Mouse (Mus musculus) kidney, embryonic 14.5 days (tissue): ENCODE results near the gene Fam228a. TPM values are rescaled to one million over a fixed set of nuclear protein-coding genes. Genes with fewer than 3 reads are reported as not detected.
"Not testable (repeated sequence)": the region's sequence is repeated elsewhere in the genome, so short reads cannot be mapped to it uniquely, and the experiment has no call there.

Experiments used
- ATAC-seq: fragments of 200-750 bp; cut with Nextera tagmentation; 2 replicates; pipeline ENCODE4 v1.8.0; 2017; ENCODE audit warnings: moderate number of reproducible peaks, mild to moderate bottlenecking, moderate TSS enrichment, moderate library complexity; ENCODE audit not compliant: low FRiP score, low TSS enrichment
- H3K27ac ChIP-seq: fragments of 300-500 bp; sonication (generic); 2 replicates; pipeline ENCODE4 v1.5.1; 2014; ENCODE audit warnings: low read depth, mild to moderate bottlenecking, low read length, moderate library complexity, mixed read lengths
- H3K27me3 ChIP-seq: fragments of 300-500 bp; sonication (generic); 2 replicates; pipeline ENCODE4 v1.6.1; 2014; ENCODE audit warnings: mild to moderate bottlenecking, low read length; ENCODE audit not compliant: control insufficient read depth, insufficient read depth
- H3K36me3 ChIP-seq: fragments of 300-500 bp; sonication (generic); 2 replicates; pipeline ENCODE4 v1.6.1; 2014; ENCODE audit warnings: low read length, mixed read lengths; ENCODE audit not compliant: control insufficient read depth, insufficient read depth
- H3K4me1 ChIP-seq: fragments of 300-500 bp; sonication (generic); 2 replicates; pipeline ENCODE4 v1.6.1; 2014; ENCODE audit warnings: low read length, mixed read lengths; ENCODE audit not compliant: control insufficient read depth, insufficient read depth
- H3K4me2 ChIP-seq: fragments of 300-500 bp; sonication (generic); replicated peaks from 2 replicates; pipeline ENCODE4 v1.6.1; 2014; ENCODE audit warnings: low read depth, mild to moderate bottlenecking, low read length
- H3K4me3 ChIP-seq: fragments of 300-500 bp; sonication (generic); 2 replicates; pipeline ENCODE4 v1.5.1; 2014; ENCODE audit warnings: mild to moderate bottlenecking, low read length
- H3K9ac ChIP-seq: fragments of 300-500 bp; sonication (generic); 2 replicates; pipeline ENCODE4 v1.6.1; 2014; ENCODE audit warnings: low read depth, mild to moderate bottlenecking, low read length, moderate library complexity
- H3K9me3 ChIP-seq: fragments of 300-500 bp; sonication (generic); 2 replicates; pipeline ENCODE4 v1.6.1; 2016; ENCODE audit warnings: low read length; ENCODE audit not compliant: control insufficient read depth
- WGBS: fragments of 180-500 bp; shearing (Covaris S2); extraction: QIAGEN DNeasy Blood & Tissue Kit; methylation state at CpG from one replicate; pipeline ENCODE4 v1.1.7; 2014; 5-methylcytosine and 5-hydroxymethylcytosine counted together
- polyA plus RNA-seq: library from polyadenylated mRNA; unstranded; fragments of >200 nt; fragmentation: Nextera tagmentation; extraction: Ambion mirVana; gene quantifications from 2 replicates; pipeline ENCODE4 v1.2.1, GENCODE M21; 2014

Gene Fam228a
- polyA plus RNA-seq, 1 experiment from 2014 or later = 0.73 TPM

GRCm38 (mm10) chr12:4769333-4769723 is 31.1 kb upstream of the Fam228a start:
- Histone ChIP-seq H3K4me3 (peak overlapping the region; percentile 41), H3K4me2 (peak overlapping the region; percentile 68), H3K9ac (peak overlapping the region; percentile 60; the same call in 1 of the 2 replicates), H3K4me1 (no peaks in the 10 kb centered on the region), H3K27me3 (no peaks in the 10 kb centered on the region), H3K27ac (0 out of 2 replicates have a peak overlapping the region, but pooled peaks have one; percentile 10), H3K36me3 (no peaks in the 10 kb centered on the region), H3K9me3 (no peaks in the 10 kb centered on the region)
- peak; percentile 49 for ATAC-seq
- 18% methylated on average over 13 of the region's 13 CpGs for WGBS

- Histone ChIP-seq H3K4me2 (peak within 1 kb of the TSS; percentile 68), H3K4me1 (no peaks in the 10 kb centered on the region), H3K27me3 (no peaks in the 10 kb centered on the region), H3K4me3 (peak within 1 kb of the TSS; percentile 41), H3K9me3 (no peaks in the 10 kb centered on the region), H3K9ac (peak within 1 kb of the TSS; percentile 60), H3K27ac (peak within 1 kb of the TSS; percentile 10), H3K36me3 (no peaks in the 10 kb centered on the region)
- 4% methylated on average over 61 of the region's 61 CpGs for WGBS
- peak; percentile 99 for ATAC-seq
Measured at GRCm38 (mm10) chr12:4768492-4769332, 30.5 kb upstream of the Fam228a start, which contains the start of the genes Pfn4 and Fam228b. Gene Pfn4, plus strand, starts transcription at chr12:4769022. Gene Fam228b, minus strand, starts transcription at chr12:4769267.

GRCm38 (mm10) chr12:4757060-4757459 is 18.8 kb upstream of the Fam228a start:
- H3K4me3 ChIP-seq = no peak overlapping the region
- ATAC-seq = no peak
- 60% methylated on average over 1 of the region's 1 CpGs for WGBS

GRCm38 (mm10) chr12:4754451-4754850 is 16.2 kb upstream of the Fam228a start:
- H3K4me1 ChIP-seq, H3K27me3 ChIP-seq, ATAC-seq, H3K27ac ChIP-seq, H3K36me3 ChIP-seq, H3K9ac ChIP-seq, H3K9me3 ChIP-seq, H3K4me3 ChIP-seq, H3K4me2 ChIP-seq: not testable (repeated sequence)
- WGBS = 85% methylated on average over 4 of the region's 4 CpGs

More at GRCm38 (mm10) chr12:4757060-4757459, 18.8 kb upstream of the Fam228a start:
- H3K4me2 ChIP-seq = no peak overlapping the region
- H3K27me3 ChIP-seq = no peaks in the 10 kb centered on the region
- no peak overlapping the region for H3K27ac ChIP-seq
- H3K36me3 ChIP-seq = no peaks in the 10 kb centered on the region
- no peak overlapping the region for H3K9ac ChIP-seq
- H3K9me3 ChIP-seq = no peaks in the 10 kb centered on the region
- H3K4me1 ChIP-seq = no peaks in the 10 kb centered on the region

- H3K4me3 ChIP-seq = no peak overlapping the region
- no peak overlapping the region for H3K4me2 ChIP-seq
- H3K9ac ChIP-seq = no peak overlapping the region
- H3K9me3 ChIP-seq = no peaks in the 10 kb centered on the region
- H3K36me3 ChIP-seq = no peaks in the 10 kb centered on the region
- H3K27me3 ChIP-seq = no peaks in the 10 kb centered on the region
- ATAC-seq = no peak
- no peaks in the 10 kb centered on the region for H3K4me1 ChIP-seq
- H3K27ac ChIP-seq = no peak overlapping the region
- WGBS = 91% methylated on average over 10 of the region's 10 CpGs
Measured at GRCm38 (mm10) chr12:4744486-4744885, 6.3 kb upstream of the Fam228a start.

GRCm38 (mm10) chr12:4742183-4742582 is 4.0 kb upstream of the Fam228a start:
- no peak overlapping the region for H3K4me3 ChIP-seq
- H3K4me2 ChIP-seq = no peak overlapping the region
- H3K9me3 ChIP-seq = no peaks in the 10 kb centered on the region
- no peaks in the 10 kb centered on the region for H3K27me3 ChIP-seq
- WGBS = 92% methylated on average over 3 of the region's 3 CpGs
- H3K9ac ChIP-seq = no peak overlapping the region
- no peak for ATAC-seq
- H3K36me3 ChIP-seq = no peaks in the 10 kb centered on the region
- H3K4me1 ChIP-seq = no peaks in the 10 kb centered on the region
- H3K27ac ChIP-seq = no peak overlapping the region

GRCm38 (mm10) chr12:4740823-4741222 is 2.6 kb upstream of the Fam228a start:
- Histone ChIP-seq H3K4me1 (no peaks in the 10 kb centered on the region), H3K27me3 (no peaks in the 10 kb centered on the region), H3K27ac (no peak overlapping the region), H3K4me2 (no peak overlapping the region), H3K9me3 (no peaks in the 10 kb centered on the region), H3K9ac (no peak overlapping the region), H3K4me3 (no peak overlapping the region), H3K36me3 (no peaks in the 10 kb centered on the region)
- WGBS = 81% methylated on average over 7 of the region's 7 CpGs
- no peak for ATAC-seq

- Histone ChIP-seq H3K4me1 (no peaks in the 10 kb centered on the region; the same call in 1 of the 2 replicates), H3K9ac (no peak overlapping the region), H3K4me3 (no peak overlapping the region), H3K4me2 (no peak overlapping the region), H3K27ac (no peak overlapping the region), H3K27me3 (no peaks in the 10 kb centered on the region), H3K9me3 (no peaks in the 10 kb centered on the region), H3K36me3 (no peaks in the 10 kb centered on the region)
- ATAC-seq = peak; percentile 89; the same call in 1 of the 2 replicates
- 24% methylated on average over 4 of the region's 4 CpGs for WGBS
Measured at GRCm38 (mm10) chr12:4732332-4732731, 5.9 kb downstream of the Fam228a start.

GRCm38 (mm10) chr12:4731629-4732028 is 6.6 kb downstream of the Fam228a start:
- H3K27ac ChIP-seq = 0 out of 2 replicates have a peak overlapping the region, but pooled peaks have one; percentile 10
- no peak overlapping the region for H3K9ac ChIP-seq

More at GRCm38 (mm10) chr12:4731629-4732028, 6.6 kb downstream of the Fam228a start:
- Histone ChIP-seq H3K4me2 (no peak overlapping the region), H3K9me3 (no peaks in the 10 kb centered on the region), H3K4me1 (no peaks in the 10 kb centered on the region; the same call in 1 of the 2 replicates), H3K27me3 (no peaks in the 10 kb centered on the region), H3K36me3 (no peaks in the 10 kb centered on the region), H3K4me3 (no peak overlapping the region)
- WGBS = 52% methylated on average over 4 of the region's 4 CpGs
- ATAC-seq = peak; percentile 66; the same call in 1 of the 2 replicates
